Mouse (Mus musculus) ovary, postnatal 36 days (tissue): ENCODE data around the gene Frmd4b.
"Not testable (repeated sequence)": the region's sequence is repeated elsewhere in the genome, so short reads cannot be mapped to it uniquely, and the experiment has no call there.

Experiments used
- DNase-seq: peaks from one replicate; pipeline ENCODE4 v3.0.0; 2022; ENCODE audit warnings: low spot score, mixed read lengths

Gene Frmd4b

GRCm38 (mm10) chr6:97413453-97413852, 203.9 kb downstream of the Frmd4b start:
- DNase-seq = no peak

GRCm38 (mm10) chr6:97412403-97412802, 204.9 kb downstream of the Frmd4b start:
- DNase-seq = no peak

- no peak for DNase-seq
Observed at GRCm38 (mm10) chr6:97411327-97411726, 206.0 kb downstream of the Frmd4b start.

GRCm38 (mm10) chr6:97409467-97410239, 207.7 kb downstream of the Frmd4b start:
- DNase-seq = no peak

- DNase-seq = no peak
Observed at GRCm38 (mm10) chr6:97407914-97408313, 209.4 kb downstream of the Frmd4b start.

GRCm38 (mm10) chr6:97407425-97407824, 209.9 kb downstream of the Frmd4b start:
- no peak for DNase-seq

- DNase-seq = no peak
Observed at GRCm38 (mm10) chr6:97405311-97405710, 212.0 kb downstream of the Frmd4b start.

- no peak for DNase-seq
Observed at GRCm38 (mm10) chr6:97402822-97403472, 214.4 kb downstream of the Frmd4b start.

GRCm38 (mm10) chr6:97400446-97400845, 216.9 kb downstream of the Frmd4b start:
- DNase-seq = no peak

GRCm38 (mm10) chr6:97397935-97398334, 219.4 kb downstream of the Frmd4b start:
- no peak for DNase-seq

GRCm38 (mm10) chr6:97396957-97397354, 220.4 kb downstream of the Frmd4b start:
- no peak for DNase-seq

- DNase-seq = no peak
Observed at GRCm38 (mm10) chr6:97396351-97396956, 220.9 kb downstream of the Frmd4b start.

GRCm38 (mm10) chr6:97395477-97396350, 221.6 kb downstream of the Frmd4b start:
- DNase-seq = peak; percentile 55

- no peak for DNase-seq
Observed at GRCm38 (mm10) chr6:97394473-97395075, 222.8 kb downstream of the Frmd4b start.

- no peak for DNase-seq
Observed at GRCm38 (mm10) chr6:97392912-97393311, 224.4 kb downstream of the Frmd4b start.

GRCm38 (mm10) chr6:97387388-97387787, 230.0 kb downstream of the Frmd4b start:
- DNase-seq = no peak

- no peak for DNase-seq
Observed at GRCm38 (mm10) chr6:97384918-97385317, 232.4 kb downstream of the Frmd4b start.

GRCm38 (mm10) chr6:97381275-97381674, 236.1 kb downstream of the Frmd4b start:
- DNase-seq = no peak

GRCm38 (mm10) chr6:97370947-97371346, 246.4 kb downstream of the Frmd4b start:
- DNase-seq = no peak

- no peak for DNase-seq
Observed at GRCm38 (mm10) chr6:97370460-97370859, 246.9 kb downstream of the Frmd4b start.

GRCm38 (mm10) chr6:97363846-97364245, 253.5 kb downstream of the Frmd4b start:
- DNase-seq = no peak

- DNase-seq = not testable (repeated sequence)
Observed at GRCm38 (mm10) chr6:97357606-97358005, 259.7 kb downstream of the Frmd4b start.
